Comparison of ENCODE assay signal across 15 mouse cellular contexts in the genomic region with DNA sequence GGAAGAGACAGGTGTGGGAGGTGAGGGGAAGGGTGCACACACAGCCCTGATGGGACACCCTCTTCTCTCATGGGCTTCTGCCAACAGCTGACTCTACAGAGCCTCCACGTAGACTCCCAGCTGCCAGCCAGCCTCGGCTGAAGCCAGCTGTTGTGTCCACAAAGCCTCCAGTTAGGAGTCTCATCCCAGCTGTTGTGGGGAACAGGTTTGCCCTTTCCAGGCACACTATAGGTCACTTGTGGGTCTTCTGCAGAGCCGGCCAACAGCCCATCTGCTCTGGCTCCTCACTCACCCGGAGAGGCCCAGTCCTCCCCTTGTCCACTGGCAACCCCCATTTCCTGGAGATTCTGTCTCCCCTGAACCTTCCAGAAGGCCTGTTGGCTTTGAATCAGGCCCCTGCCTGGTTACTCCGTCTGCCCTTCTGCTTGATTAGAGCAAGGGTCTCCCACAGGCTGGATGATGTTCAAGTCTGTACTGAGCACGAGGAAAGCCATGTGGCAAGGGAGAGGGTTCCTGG. TPM values are rescaled to one million over a fixed set of nuclear protein-coding genes. Genes with fewer than 3 reads are reported as not detected.
A peak's percentile ranks its signal among the peaks of the same experiment; 100 is the strongest.
DNase-seq lines count a peak whose midpoint lies in the region; ATAC-seq and TF ChIP-seq lines count a peak whose summit lies in the region.
"Had no signal": no experiment of that assay in that cellular context is flagged by ENCODE, and none has a peak within 500 bp of the region (broad histone marks: within the 10 kb centered on the region; RNA-seq: fewer than 3 reads in every experiment).

No protein-coding gene starts in this region.

- no peaks in the 10 kb centered on the region for H3K27me3 ChIP-seq in stomach, embryonic 15.5 days (replicated peaks)
- no peaks in the 10 kb centered on the region for H3K27me3 ChIP-seq in stomach, postnatal 0 days (ENCODE audit: control insufficient read depth, insufficient read depth, low read length)
- H3K27me3 ChIP-seq in lung, embryonic 15.5 days, result no peaks in the 10 kb centered on the region
- H3K27me3 ChIP-seq: liver, embryonic 13.5 days had no signal

- ATAC-seq in stomach, embryonic 15.5 days (ENCODE audit: insufficient read depth, low FRiP score, low read depth), result 0 out of 2 replicates have a peak, but pooled peaks have one; percentile 50
- ATAC-seq in stomach, postnatal 0 days (ENCODE audit: low FRiP score, low TSS enrichment), result no peak
- peak; percentile 58; the same call in 1 of the 2 replicates for ATAC-seq in lung, embryonic 15.5 days (ENCODE audit: borderline replicate concordance, extremely low read depth, low FRiP score, low TSS enrichment)
- no peak for ATAC-seq in inflammation-experienced regulatory T-cells, adult 6 months

- no peak for TF ChIP-seq CTCF in stomach, postnatal 0 days (IDR thresholded peaks at IDR 0.05; ENCODE audit: low read depth)

- H3K4me3 ChIP-seq in stomach, embryonic 15.5 days (replicated peaks), result no peak overlapping the region
- H3K4me3 ChIP-seq in stomach, postnatal 0 days (ENCODE audit: low read depth, low read length), result no peak overlapping the region
- H3K4me3 ChIP-seq in lung, embryonic 15.5 days, result no peak overlapping the region
- H3K4me3 ChIP-seq: erythroblast, embryonic 14.5 days; liver, embryonic 13.5 days; neural tube, embryonic 13.5 days had no signal

- WGBS in stomach, embryonic 15.5 days, result 54% methylated on average over 6 of the region's 6 CpGs
- WGBS in stomach, postnatal 0 days, result 49% methylated on average over 6 of the region's 6 CpGs
- 44% methylated on average over 6 of the region's 6 CpGs for WGBS in lung, embryonic 15.5 days

- DNase-seq in gastrocnemius, postnatal 10 days, result peak; percentile 47
- DNase-seq in gastrocnemius, adult 18-20 months (ENCODE audit: low spot score), result no peak
- DNase-seq in stomach, postnatal 0 days (ENCODE audit: low spot score), result no peak
- no peak for DNase-seq in T-cell, adult 2 months (ENCODE audit: low spot score)
- no peak for DNase-seq in adrenal gland, adult 8-10 months
- DNase-seq: B cell, adult 2 months; layer of hippocampus, postnatal 36 days; liver, embryonic 13.5 days had no signal

- no peak overlapping the region for H3K27ac ChIP-seq in stomach, embryonic 15.5 days
- no peak overlapping the region for H3K27ac ChIP-seq in stomach, postnatal 0 days (replicated peaks)
- H3K27ac ChIP-seq in lung, embryonic 15.5 days, result no peak overlapping the region
- H3K27ac ChIP-seq: kidney, postnatal 0 days; liver, embryonic 13.5 days; neural tube, embryonic 13.5 days had no signal

- H3K4me2 ChIP-seq in stomach, embryonic 15.5 days, result no peak overlapping the region
- no peak overlapping the region for H3K4me2 ChIP-seq in stomach, postnatal 0 days (replicated peaks; ENCODE audit: low read depth)
- no peak overlapping the region for H3K4me2 ChIP-seq in lung, embryonic 15.5 days
- H3K4me2 ChIP-seq: liver, embryonic 13.5 days; midbrain, embryonic 11.5 days; neural tube, embryonic 13.5 days had no signal

- no peak overlapping the region for H3K9ac ChIP-seq in stomach, embryonic 15.5 days
- H3K9ac ChIP-seq in stomach, postnatal 0 days (ENCODE audit: low read length), result no peak overlapping the region
- no peak overlapping the region for H3K9ac ChIP-seq in lung, embryonic 15.5 days
- H3K9ac ChIP-seq: liver, embryonic 13.5 days; neural tube, embryonic 13.5 days had no signal

- no peak for TF ChIP-seq EP300 in stomach, postnatal 0 days (optimal IDR thresholded peaks at IDR 0.05)

- no peaks in the 10 kb centered on the region for H3K9me3 ChIP-seq in stomach, embryonic 15.5 days
- no peaks in the 10 kb centered on the region for H3K9me3 ChIP-seq in stomach, postnatal 0 days (ENCODE audit: control insufficient read depth, low read length)
- no peaks in the 10 kb centered on the region for H3K9me3 ChIP-seq in lung, embryonic 15.5 days
- H3K9me3 ChIP-seq: liver, embryonic 13.5 days; neural tube, embryonic 13.5 days had no signal

- no peaks in the 10 kb centered on the region for H3K36me3 ChIP-seq in stomach, embryonic 15.5 days
- no peaks in the 10 kb centered on the region for H3K36me3 ChIP-seq in stomach, postnatal 0 days (ENCODE audit: control insufficient read depth, insufficient read depth, low read length)
- H3K36me3 ChIP-seq in lung, embryonic 15.5 days, result no peaks in the 10 kb centered on the region
- H3K36me3 ChIP-seq: liver, embryonic 13.5 days; neural tube, embryonic 13.5 days had no signal

- no peaks in the 10 kb centered on the region for H3K4me1 ChIP-seq in stomach, embryonic 15.5 days
- H3K4me1 ChIP-seq in stomach, postnatal 0 days (replicated peaks; ENCODE audit: control insufficient read depth, insufficient read depth), result no peaks in the 10 kb centered on the region
- 0 out of 2 replicates have a peak, but pooled peaks cover 4% of the 10 kb centered on the region for H3K4me1 ChIP-seq in lung, embryonic 15.5 days
- H3K4me1 ChIP-seq: neural tube, embryonic 13.5 days had no signal

RNA-seq across cellular contexts. Expression of a gene that starts 6.0 kb away (rescaled TPM):
- 10 to 100 TPM; 55.6 to 58.4 TPM for total RNA-seq in gastrocnemius, postnatal 10 days (2021)
- total RNA-seq in gastrocnemius, adult 18-20 months (2021), result 10 to 100 TPM; 19.0 to 21.1 TPM
- polyA plus RNA-seq in stomach, embryonic 15.5 days (2015; fragmentation: Nextera tagmentation; extraction: Ambion mirVana), result 28.5 and 28.7 TPM in 2 replicates
- 17.5 and 19.6 TPM in 2 replicates for polyA plus RNA-seq in stomach, postnatal 0 days (2015; fragmentation: Nextera tagmentation; extraction: Ambion mirVana)
- polyA plus RNA-seq in lung, embryonic 15.5 days (2015; fragmentation: Nextera tagmentation; extraction: Ambion mirVana), result 28.1 and 28.8 TPM in 2 replicates
- polyA plus RNA-seq in inflammation-experienced regulatory T-cells, adult 6 months (2017; shearing (Covaris generic)), result 10 to 100 TPM; 21.0 to 26.1 (median 23.7) TPM
- 10 to 100 TPM; 54.2 to 62.0 (median 60.9) TPM for total RNA-seq in adrenal gland, adult 8-10 months (2022)

RNA-seq across cellular contexts. Expression of a gene that starts 37.5 kb away (rescaled TPM):
- 10 to 100 TPM; 66.2 to 67.3 TPM for total RNA-seq in gastrocnemius, postnatal 10 days (2021)
- 10 to 100 TPM; 61.3 to 63.7 TPM for total RNA-seq in gastrocnemius, adult 18-20 months (2021)
- polyA plus RNA-seq in stomach, embryonic 15.5 days (2015; fragmentation: Nextera tagmentation; extraction: Ambion mirVana), result 399 and 425 TPM in 2 replicates
- 187 and 198 TPM in 2 replicates for polyA plus RNA-seq in stomach, postnatal 0 days (2015; fragmentation: Nextera tagmentation; extraction: Ambion mirVana)
- 540 and 574 TPM in 2 replicates for polyA plus RNA-seq in lung, embryonic 15.5 days (2015; fragmentation: Nextera tagmentation; extraction: Ambion mirVana)
- 100 to 1,000 TPM; 131 to 311 (median 156) TPM for polyA plus RNA-seq in inflammation-experienced regulatory T-cells, adult 6 months (2017; shearing (Covaris generic))
- 10 to 100 TPM; 68.9 to 84.3 (median 80.5) TPM for total RNA-seq in adrenal gland, adult 8-10 months (2022)

RNA-seq across cellular contexts. Expression of a gene that starts 39.0 kb away (rescaled TPM):
- 1 to 10 TPM; 1.6 to 2.5 TPM for total RNA-seq in gastrocnemius, postnatal 10 days (2021)
- total RNA-seq in gastrocnemius, adult 18-20 months (2021), result under 1 TPM; 0.45 to 0.80 TPM
- polyA plus RNA-seq in stomach, embryonic 15.5 days (2015; fragmentation: Nextera tagmentation; extraction: Ambion mirVana), result 3.5 and 4.3 TPM in 2 replicates
- 0.77 and 0.85 TPM in 2 replicates for polyA plus RNA-seq in stomach, postnatal 0 days (2015; fragmentation: Nextera tagmentation; extraction: Ambion mirVana)
- polyA plus RNA-seq in lung, embryonic 15.5 days (2015; fragmentation: Nextera tagmentation; extraction: Ambion mirVana), result 2.9 and 4.1 TPM in 2 replicates
- 100 to 1,000 TPM; 117 to 248 (median 132) TPM for polyA plus RNA-seq in inflammation-experienced regulatory T-cells, adult 6 months (2017; shearing (Covaris generic))
- 1 to 10 TPM; 2.1 to 4.8 (median 3.4) TPM for total RNA-seq in adrenal gland, adult 8-10 months (2022)

Comparison
In these comparisons a context has a peak if more than half of its experiments do, and no peak if none do; other contexts are left out.
1. ATAC-seq: peak in stomach, embryonic 15.5 days (single experiment) and lung, embryonic 15.5 days (single experiment); none in stomach, postnatal 0 days (single experiment) and inflammation-experienced regulatory T-cells, adult 6 months (single experiment).
2. RNA of a gene that starts 39.0 kb away (polyA plus RNA-seq): 117 to 248 TPM in inflammation-experienced regulatory T-cells, adult 6 months; 3.5 to 4.3 TPM in stomach, embryonic 15.5 days, 2.9 to 4.1 TPM in lung, embryonic 15.5 days and 0.77 to 0.85 TPM in stomach, postnatal 0 days; every median in the first group is over 10 times any median in the second.